Mouse (Mus musculus): ENCODE results near the gene Sgms2. TPM values are rescaled to one million over a fixed set of nuclear protein-coding genes. Genes with fewer than 3 reads are reported as not detected.
A peak's percentile ranks its signal among the peaks of the same experiment; 100 is the strongest.

Sgms2 gene
- polyA plus RNA-seq, 1 experiment from 2014 or later: 39.1 TPM

DNA sequence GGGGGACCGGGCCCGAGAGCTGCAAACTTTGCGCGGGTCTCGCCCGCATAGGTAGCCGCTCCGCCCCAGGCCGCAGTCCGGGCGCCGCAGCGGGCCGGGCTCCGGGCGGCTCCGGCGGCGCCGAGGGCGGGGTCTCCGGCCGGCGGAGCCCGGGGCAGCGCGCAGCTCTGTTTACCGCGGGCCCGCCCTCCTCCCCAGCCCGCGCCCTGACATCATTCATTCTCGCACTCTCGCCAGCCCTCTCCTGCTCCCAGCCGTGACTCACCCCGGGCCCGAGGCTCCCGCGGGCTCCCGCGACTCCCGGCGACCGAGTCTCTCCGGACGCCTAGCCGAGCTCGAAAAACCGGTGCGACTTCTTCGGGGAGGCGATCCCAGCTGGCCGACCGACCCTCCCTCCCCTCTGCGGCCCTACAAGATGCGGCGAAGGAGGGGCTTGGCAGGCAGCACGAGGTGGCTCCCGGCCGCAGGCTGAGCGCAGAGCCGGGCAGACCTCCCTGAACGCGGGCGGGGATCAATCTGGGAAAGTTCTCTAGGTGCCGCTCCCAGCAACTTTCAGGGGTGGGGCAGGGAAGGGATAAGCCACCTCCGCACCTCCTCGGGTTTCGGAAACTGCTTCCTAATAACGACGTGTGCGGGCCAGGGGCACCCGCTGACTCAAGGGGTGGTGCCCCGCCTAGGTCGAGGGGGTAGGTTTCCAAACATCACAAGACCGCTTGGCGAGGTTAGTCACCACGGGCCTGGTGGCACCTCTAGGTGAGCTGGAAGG is 885 bp downstream of the Sgms2 start:
- peak overlapping the region; percentile 96 for H3K27ac ChIP-seq (ENCODE audit: low read depth, low read length)
- H3K36me3 ChIP-seq (ENCODE audit: control insufficient read depth, insufficient read depth): no peaks in the 10 kb centered on the region
- peak overlapping the region; percentile 87 for H3K4me2 ChIP-seq (replicated peaks; ENCODE audit: low read depth)
- TF ChIP-seq CTCF (IDR thresholded peaks at IDR 0.05; ENCODE audit: low read depth): no peak
- H3K9ac ChIP-seq (ENCODE audit: low read depth, low read length): peak overlapping the region; percentile 85
- no peaks in the 10 kb centered on the region for H3K27me3 ChIP-seq (replicated peaks; ENCODE audit: control insufficient read depth, insufficient read depth, low read length)
- no peaks in the 10 kb centered on the region for H3K9me3 ChIP-seq (ENCODE audit: control insufficient read depth)
- H3K4me1 ChIP-seq (replicated peaks; ENCODE audit: control insufficient read depth, insufficient read depth, low read length): no peaks in the 10 kb centered on the region
- peak overlapping the region; percentile 59 for H3K4me3 ChIP-seq (ENCODE audit: low read depth, low read length)
- ATAC-seq: peak; percentile 87
- under 1% methylated on average over 76 of the region's 78 CpGs for WGBS

DNA sequence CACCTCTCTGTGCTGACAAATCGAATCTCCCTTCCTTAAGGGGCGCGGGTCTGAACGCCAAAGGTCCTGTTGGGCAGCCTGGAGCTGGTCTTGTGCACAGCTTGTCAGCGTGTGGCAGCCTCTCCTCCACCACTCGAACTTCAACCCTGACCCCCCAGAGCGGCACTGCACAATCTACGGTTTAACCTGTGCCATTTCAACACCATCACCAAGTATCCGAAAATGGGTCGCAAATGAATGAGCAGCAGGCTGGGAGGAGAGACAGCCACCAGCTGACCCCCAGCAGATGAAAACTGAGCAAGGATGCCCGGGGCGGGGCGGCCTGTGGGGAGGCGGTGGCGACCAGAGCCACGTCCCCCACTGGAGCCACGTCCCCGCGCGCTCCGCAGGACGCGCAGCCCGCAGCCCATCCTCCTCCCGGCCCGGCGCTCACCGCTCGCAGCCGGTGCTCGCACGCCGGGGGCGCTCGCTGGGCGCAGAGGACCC is 1.5 kb downstream of the Sgms2 start:
- peak; percentile 58 for ATAC-seq
- Histone ChIP-seq H3K9me3 (ENCODE audit: control insufficient read depth) (no peaks in the 10 kb centered on the region), H3K9ac (ENCODE audit: low read depth, low read length) (peak overlapping the region; percentile 85), H3K4me3 (ENCODE audit: low read depth, low read length) (peak overlapping the region; percentile 59), H3K36me3 (ENCODE audit: control insufficient read depth, insufficient read depth) (no peaks in the 10 kb centered on the region), H3K4me2 (replicated peaks; ENCODE audit: low read depth) (peak overlapping the region; percentile 87), H3K27ac (ENCODE audit: low read depth, low read length) (peak overlapping the region; percentile 96), H3K27me3 (replicated peaks; ENCODE audit: control insufficient read depth, insufficient read depth, low read length) (no peaks in the 10 kb centered on the region), H3K4me1 (replicated peaks; ENCODE audit: control insufficient read depth, insufficient read depth, low read length) (no peaks in the 10 kb centered on the region)
- under 1% methylated on average over 33 of the region's 36 CpGs for WGBS
- TF ChIP-seq CTCF (IDR thresholded peaks at IDR 0.05; ENCODE audit: low read depth): no peak

DNA sequence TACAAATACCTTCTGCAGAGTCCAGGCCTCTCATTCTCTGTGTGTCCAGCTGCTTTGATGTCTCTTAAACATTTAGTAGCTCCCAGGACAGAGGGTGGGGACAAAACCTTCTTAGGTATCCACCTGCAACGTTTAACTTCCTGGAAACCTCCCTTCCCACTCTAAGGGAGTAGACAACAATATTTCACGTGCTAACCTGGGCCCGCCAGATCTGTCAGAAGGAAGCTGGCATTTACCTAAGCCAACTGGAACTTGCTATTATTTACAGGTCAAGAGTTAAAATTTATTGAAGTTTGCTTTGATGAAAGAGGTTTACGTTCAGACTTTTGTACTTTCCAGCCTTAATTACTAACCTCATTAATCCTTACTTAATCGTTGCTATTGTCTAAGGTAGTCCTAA is 2.2 kb downstream of the Sgms2 start:
- no peak for TF ChIP-seq CTCF (IDR thresholded peaks at IDR 0.05; ENCODE audit: low read depth)
- Histone ChIP-seq H3K36me3 (ENCODE audit: control insufficient read depth, insufficient read depth) (no peaks in the 10 kb centered on the region), H3K4me2 (replicated peaks; ENCODE audit: low read depth) (peak overlapping the region; percentile 87), H3K9ac (ENCODE audit: low read depth, low read length) (peak overlapping the region; percentile 85; the same call in 1 of the 2 replicates), H3K27me3 (replicated peaks; ENCODE audit: control insufficient read depth, insufficient read depth, low read length) (no peaks in the 10 kb centered on the region), H3K4me3 (ENCODE audit: low read depth, low read length) (peak overlapping the region; percentile 59), H3K27ac (ENCODE audit: low read depth, low read length) (peak overlapping the region; percentile 96), H3K9me3 (ENCODE audit: control insufficient read depth) (no peaks in the 10 kb centered on the region), H3K4me1 (replicated peaks; ENCODE audit: control insufficient read depth, insufficient read depth, low read length) (no peaks in the 10 kb centered on the region)
- 17% methylated on average over 5 of the region's 5 CpGs for WGBS
- peak; percentile 15; the same call in 1 of the 2 replicates for ATAC-seq

DNA sequence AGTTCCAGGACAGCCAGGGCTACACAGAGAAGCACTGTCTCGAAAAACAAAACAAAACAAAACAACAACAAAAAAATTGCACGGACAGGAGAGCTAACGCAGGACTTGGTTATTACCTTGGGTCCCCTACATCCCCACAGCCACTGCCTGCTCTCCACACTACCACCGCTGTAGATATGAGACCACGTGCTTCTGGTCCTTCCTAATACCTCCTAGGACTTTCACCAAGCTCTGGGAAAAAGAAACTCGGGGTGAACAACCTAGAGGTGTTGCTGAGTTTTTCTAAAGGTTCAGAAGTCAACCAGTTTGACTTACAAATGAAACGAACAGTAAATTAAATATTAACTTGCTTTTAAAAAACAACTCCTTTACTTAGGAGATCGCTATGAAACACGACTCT is 2.8 kb downstream of the Sgms2 start:
- H3K4me2 ChIP-seq (replicated peaks; ENCODE audit: low read depth): peak overlapping the region; percentile 87
- H3K9me3 ChIP-seq (ENCODE audit: control insufficient read depth): no peaks in the 10 kb centered on the region
- TF ChIP-seq CTCF (IDR thresholded peaks at IDR 0.05; ENCODE audit: low read depth): no peak
- no peaks in the 10 kb centered on the region for H3K4me1 ChIP-seq (replicated peaks; ENCODE audit: control insufficient read depth, insufficient read depth, low read length)
- H3K36me3 ChIP-seq (ENCODE audit: control insufficient read depth, insufficient read depth): no peaks in the 10 kb centered on the region
- peak overlapping the region; percentile 96 for H3K27ac ChIP-seq (ENCODE audit: low read depth, low read length)
- ATAC-seq: peak; percentile 74
- H3K9ac ChIP-seq (ENCODE audit: low read depth, low read length): no peak overlapping the region
- 43% methylated on average over 9 of the region's 9 CpGs for WGBS
- H3K27me3 ChIP-seq (replicated peaks; ENCODE audit: control insufficient read depth, insufficient read depth, low read length): no peaks in the 10 kb centered on the region
- 0 out of 2 replicates have a peak overlapping the region, but pooled peaks have one; percentile 59 for H3K4me3 ChIP-seq (ENCODE audit: low read depth, low read length)

DNA sequence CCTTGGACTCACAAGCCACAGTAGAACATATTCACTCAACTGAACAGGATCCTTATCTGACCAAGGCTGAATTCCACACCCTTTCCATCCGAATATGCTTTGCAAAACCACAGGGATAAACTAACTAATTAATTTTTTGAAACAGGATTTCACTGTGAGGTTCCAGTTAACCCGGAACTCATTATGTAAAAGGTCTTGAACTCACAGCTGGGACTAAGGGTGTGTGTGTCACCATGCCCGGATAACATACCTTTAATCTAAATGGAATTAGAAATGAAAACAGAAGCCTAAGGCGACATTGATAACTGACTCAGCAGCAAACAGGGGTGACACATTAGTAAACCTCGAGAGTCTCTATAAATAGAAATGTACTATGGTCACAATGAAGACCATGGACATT is 5.8 kb downstream of the Sgms2 start:
- Histone ChIP-seq H3K27me3 (replicated peaks; ENCODE audit: control insufficient read depth, insufficient read depth, low read length) (no peaks in the 10 kb centered on the region), H3K36me3 (ENCODE audit: control insufficient read depth, insufficient read depth) (no peaks in the 10 kb centered on the region), H3K4me1 (replicated peaks; ENCODE audit: control insufficient read depth, insufficient read depth, low read length) (no peaks in the 10 kb centered on the region), H3K4me2 (replicated peaks; ENCODE audit: low read depth) (no peak overlapping the region), H3K27ac (ENCODE audit: low read depth, low read length) (no peak overlapping the region), H3K9ac (ENCODE audit: low read depth, low read length) (no peak overlapping the region), H3K9me3 (ENCODE audit: control insufficient read depth) (no peaks in the 10 kb centered on the region), H3K4me3 (ENCODE audit: low read depth, low read length) (no peak overlapping the region)
- 48% methylated on average over 5 of the region's 5 CpGs for WGBS
- no peak for ATAC-seq
- TF ChIP-seq CTCF (IDR thresholded peaks at IDR 0.05; ENCODE audit: low read depth): no peak

DNA sequence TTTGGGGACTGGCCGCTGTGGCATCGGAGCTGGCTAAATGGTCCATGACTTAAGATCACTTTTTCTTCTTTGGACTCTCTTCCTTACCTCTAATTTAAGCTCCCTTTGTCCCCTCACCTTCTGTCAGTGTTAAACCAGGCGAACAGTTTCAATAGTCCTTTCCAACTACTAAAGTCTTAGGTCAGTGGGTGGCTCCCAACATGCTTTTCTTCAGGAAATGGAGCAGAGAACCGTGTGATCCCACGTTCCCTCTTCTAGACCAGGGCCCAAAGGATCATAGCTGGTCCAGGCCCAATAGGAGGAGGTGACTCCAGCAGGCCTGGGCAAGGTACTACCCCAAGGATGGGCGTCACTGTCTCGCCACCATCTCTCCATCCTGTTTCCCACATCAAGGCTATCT is 7.6 kb downstream of the Sgms2 start:
- Histone ChIP-seq H3K4me1 (replicated peaks; ENCODE audit: control insufficient read depth, insufficient read depth, low read length) (no peaks in the 10 kb centered on the region), H3K9ac (ENCODE audit: low read depth, low read length) (no peak overlapping the region), H3K4me2 (replicated peaks; ENCODE audit: low read depth) (no peak overlapping the region), H3K27me3 (replicated peaks; ENCODE audit: control insufficient read depth, insufficient read depth, low read length) (no peaks in the 10 kb centered on the region), H3K27ac (ENCODE audit: low read depth, low read length) (no peak overlapping the region), H3K9me3 (ENCODE audit: control insufficient read depth) (no peaks in the 10 kb centered on the region), H3K4me3 (ENCODE audit: low read depth, low read length) (no peak overlapping the region), H3K36me3 (ENCODE audit: control insufficient read depth, insufficient read depth) (no peaks in the 10 kb centered on the region)
- no peak for TF ChIP-seq CTCF (IDR thresholded peaks at IDR 0.05; ENCODE audit: low read depth)
- no peak for ATAC-seq
- 86% methylated on average over 7 of the region's 7 CpGs for WGBS

Data from intestine, postnatal 0 days (tissue).